Mouse (Mus musculus): ENCODE data around the gene Hoxd10. TPM values are rescaled to one million over a fixed set of nuclear protein-coding genes. Genes with fewer than 3 reads are reported as not detected.

The Hoxd10 gene
- polyA plus RNA-seq, 1 experiment from 2014 or later: not detected

DNA sequence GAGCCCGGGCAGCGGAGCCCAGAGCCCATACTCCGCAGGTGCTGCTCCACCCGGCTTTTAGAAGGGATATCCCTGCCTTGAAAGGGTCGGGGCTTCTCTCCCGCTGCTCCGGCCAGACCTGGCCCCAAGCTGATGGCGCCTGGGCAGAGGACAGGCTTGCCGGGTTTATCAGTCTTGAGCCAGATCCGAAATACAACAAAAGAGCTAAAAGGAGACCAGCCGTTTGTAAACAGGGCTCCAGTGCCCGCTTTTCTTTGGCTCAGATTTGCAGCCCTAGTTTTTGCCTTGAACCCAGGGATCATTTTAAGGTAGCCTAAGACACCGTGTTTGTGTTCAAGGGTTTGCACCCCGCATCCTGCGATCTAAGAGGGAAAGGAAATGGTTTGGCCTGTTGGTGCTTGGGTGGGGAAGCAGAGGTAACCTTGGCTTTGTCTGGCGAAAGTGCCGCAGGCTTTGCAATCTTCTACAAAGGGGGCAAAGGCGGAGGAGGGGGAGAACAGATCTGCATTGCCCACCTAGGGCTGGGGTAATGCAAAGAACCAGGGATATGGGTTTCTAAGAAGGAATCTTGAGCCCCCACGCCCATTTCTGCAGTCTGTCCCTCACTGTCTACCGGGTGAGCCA, 1.2 kb downstream of the Hoxd10 start:
- Histone ChIP-seq H3K4me3 (replicated peaks; ENCODE audit: low read length) (no peak overlapping the region), H3K27me3 (replicated peaks; ENCODE audit: control insufficient read depth, insufficient read depth, low read length) (peaks cover 85% of the 10 kb centered on the region), H3K9ac (replicated peaks; ENCODE audit: low read depth, low read length) (no peak overlapping the region), H3K36me3 (ENCODE audit: control insufficient read depth, insufficient read depth) (no peaks in the 10 kb centered on the region), H3K4me2 (ENCODE audit: low read length) (no peak overlapping the region), H3K4me1 (replicated peaks; ENCODE audit: control insufficient read depth, insufficient read depth, low read length) (peaks cover 7% of the 10 kb centered on the region), H3K9me3 (ENCODE audit: control insufficient read depth, low read length) (no peaks in the 10 kb centered on the region), H3K27ac (ENCODE audit: low read length) (no peak overlapping the region)
- WGBS: 1% methylated on average over 20 of the region's 20 CpGs
- no peak for ATAC-seq

DNA sequence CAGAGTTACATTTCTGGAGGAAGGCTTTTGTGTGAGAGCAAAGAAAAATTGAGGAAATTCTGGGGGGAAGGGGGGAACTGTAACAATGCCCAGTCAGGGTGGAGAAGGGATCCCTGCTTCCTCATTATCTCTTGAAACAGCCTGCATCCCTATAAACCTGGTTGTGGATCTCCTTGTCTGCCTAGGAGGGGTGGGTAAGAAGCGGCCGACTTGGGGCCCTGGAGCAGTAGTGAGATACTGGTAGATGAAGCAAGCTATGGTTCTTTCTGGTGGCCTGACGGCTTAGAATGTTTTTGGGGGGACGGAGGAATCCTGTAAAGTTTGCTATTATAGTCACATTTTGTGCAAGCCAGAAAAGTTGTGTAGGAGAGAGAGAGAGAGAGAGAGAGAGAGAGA, 1.7 kb downstream of the Hoxd10 start:
- no peak for ATAC-seq
- 3% methylated on average over 4 of the region's 4 CpGs for WGBS
- Histone ChIP-seq H3K27me3 (replicated peaks; ENCODE audit: control insufficient read depth, insufficient read depth, low read length) (peaks cover 83% of the 10 kb centered on the region), H3K9me3 (ENCODE audit: control insufficient read depth, low read length) (no peaks in the 10 kb centered on the region), H3K9ac (replicated peaks; ENCODE audit: low read depth, low read length) (no peak overlapping the region), H3K4me2 (ENCODE audit: low read length) (no peak overlapping the region), H3K4me1 (replicated peaks; ENCODE audit: control insufficient read depth, insufficient read depth, low read length) (peaks cover 12% of the 10 kb centered on the region), H3K4me3 (replicated peaks; ENCODE audit: low read length) (no peak overlapping the region), H3K27ac (ENCODE audit: low read length) (no peak overlapping the region), H3K36me3 (ENCODE audit: control insufficient read depth, insufficient read depth) (no peaks in the 10 kb centered on the region)

DNA sequence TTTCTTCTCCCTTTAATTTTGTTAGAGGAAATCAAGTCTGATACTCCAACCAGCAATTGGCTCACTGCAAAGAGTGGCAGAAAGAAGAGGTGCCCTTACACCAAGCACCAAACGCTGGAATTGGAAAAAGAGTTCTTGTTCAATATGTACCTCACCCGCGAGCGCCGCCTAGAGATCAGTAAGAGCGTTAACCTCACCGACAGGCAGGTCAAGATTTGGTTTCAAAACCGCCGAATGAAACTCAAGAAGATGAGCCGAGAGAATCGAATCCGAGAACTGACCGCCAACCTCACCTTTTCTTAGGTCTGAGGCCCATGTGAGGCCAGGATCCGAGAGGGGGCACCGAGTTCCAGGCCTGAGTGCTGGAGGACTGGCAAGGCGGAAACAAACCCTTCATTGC, 2.3 kb downstream of the Hoxd10 start:
- Histone ChIP-seq H3K36me3 (ENCODE audit: control insufficient read depth, insufficient read depth) (no peaks in the 10 kb centered on the region), H3K4me1 (replicated peaks; ENCODE audit: control insufficient read depth, insufficient read depth, low read length) (peaks cover 13% of the 10 kb centered on the region), H3K4me2 (ENCODE audit: low read length) (no peak overlapping the region), H3K27me3 (replicated peaks; ENCODE audit: control insufficient read depth, insufficient read depth, low read length) (peaks cover 86% of the 10 kb centered on the region), H3K9ac (replicated peaks; ENCODE audit: low read depth, low read length) (no peak overlapping the region), H3K27ac (ENCODE audit: low read length) (no peak overlapping the region), H3K4me3 (replicated peaks; ENCODE audit: low read length) (no peak overlapping the region), H3K9me3 (ENCODE audit: control insufficient read depth, low read length) (no peaks in the 10 kb centered on the region)
- under 1% methylated on average over 16 of the region's 16 CpGs for WGBS
- ATAC-seq: no peak

DNA sequence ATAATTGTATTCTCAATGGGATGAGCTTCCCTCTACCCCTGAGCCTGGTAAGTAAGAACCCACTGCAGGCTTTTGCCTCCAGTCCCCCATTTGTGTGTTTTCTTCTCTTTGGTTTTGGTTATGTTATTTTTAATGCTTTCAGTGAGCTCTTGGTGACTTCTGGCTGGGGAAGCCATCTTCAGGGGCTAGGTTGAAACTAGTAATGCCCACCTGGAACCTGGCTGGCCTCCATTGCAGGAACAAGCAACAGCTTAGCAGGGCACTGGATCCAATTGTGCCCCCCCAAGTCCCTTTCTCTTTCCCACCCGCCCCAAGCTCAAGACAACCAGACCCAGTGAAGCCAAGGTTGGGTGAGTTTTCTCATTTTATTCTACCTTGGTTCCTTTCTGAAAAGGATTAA, 3.7 kb downstream of the Hoxd10 start:
- no peak overlapping the region for H3K27ac ChIP-seq (ENCODE audit: low read length)
- H3K9me3 ChIP-seq (ENCODE audit: control insufficient read depth, low read length): no peaks in the 10 kb centered on the region
- no peak overlapping the region for H3K4me2 ChIP-seq (ENCODE audit: low read length)
- ATAC-seq: no peak
- peaks cover 90% of the 10 kb centered on the region for H3K27me3 ChIP-seq (replicated peaks; ENCODE audit: control insufficient read depth, insufficient read depth, low read length)
- H3K9ac ChIP-seq (replicated peaks; ENCODE audit: low read depth, low read length): no peak overlapping the region
- no peaks in the 10 kb centered on the region for H3K36me3 ChIP-seq (ENCODE audit: control insufficient read depth, insufficient read depth)
- H3K4me3 ChIP-seq (replicated peaks; ENCODE audit: low read length): no peak overlapping the region
- peaks cover 13% of the 10 kb centered on the region for H3K4me1 ChIP-seq (replicated peaks; ENCODE audit: control insufficient read depth, insufficient read depth, low read length)
- WGBS: 6% methylated on average over 1 of the region's 1 CpGs

DNA sequence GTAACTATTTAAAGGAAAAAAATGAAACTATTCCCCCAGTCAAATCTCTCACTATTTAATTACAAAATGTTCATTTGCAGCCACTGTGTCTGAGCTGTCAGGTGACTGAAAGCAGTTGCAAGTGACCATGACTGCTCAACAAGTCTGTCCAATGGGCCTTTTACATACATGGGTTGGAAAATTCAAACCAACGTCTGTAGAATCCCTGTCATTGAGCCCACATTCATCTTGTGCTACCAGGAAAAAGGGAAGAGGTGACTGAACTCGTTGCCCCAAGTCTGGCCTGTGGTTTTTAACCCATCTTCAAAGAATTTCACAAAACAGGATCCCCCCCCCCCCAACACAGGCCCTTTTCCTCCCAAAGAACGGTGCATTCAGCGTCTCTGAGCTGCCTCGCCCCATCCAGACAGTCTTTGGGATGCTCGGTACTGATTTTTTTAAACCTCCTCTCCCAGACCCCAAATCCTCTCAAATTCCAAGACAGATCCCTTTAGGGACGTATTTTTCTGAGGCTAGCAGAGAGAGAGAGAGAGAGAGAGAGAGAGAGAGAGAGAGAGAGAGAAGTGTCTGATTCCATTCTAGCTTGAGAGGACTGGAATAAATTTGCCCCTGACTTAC, 4.2 kb downstream of the Hoxd10 start:
- no peak overlapping the region for H3K4me3 ChIP-seq (replicated peaks; ENCODE audit: low read length)
- peaks cover 94% of the 10 kb centered on the region for H3K27me3 ChIP-seq (replicated peaks; ENCODE audit: control insufficient read depth, insufficient read depth, low read length)
- H3K4me2 ChIP-seq (ENCODE audit: low read length): no peak overlapping the region
- H3K9ac ChIP-seq (replicated peaks; ENCODE audit: low read depth, low read length): no peak overlapping the region
- H3K36me3 ChIP-seq (ENCODE audit: control insufficient read depth, insufficient read depth): no peaks in the 10 kb centered on the region
- no peak for ATAC-seq
- peaks cover 13% of the 10 kb centered on the region for H3K4me1 ChIP-seq (replicated peaks; ENCODE audit: control insufficient read depth, insufficient read depth, low read length)
- no peak overlapping the region for H3K27ac ChIP-seq (ENCODE audit: low read length)
- WGBS: 0% methylated on average over 7 of the region's 7 CpGs
- no peaks in the 10 kb centered on the region for H3K9me3 ChIP-seq (ENCODE audit: control insufficient read depth, low read length)

GRCm38 (mm10) chr2:74696442-74697335, 5.0 kb downstream of the Hoxd10 start:
- ATAC-seq: no peak

DNA sequence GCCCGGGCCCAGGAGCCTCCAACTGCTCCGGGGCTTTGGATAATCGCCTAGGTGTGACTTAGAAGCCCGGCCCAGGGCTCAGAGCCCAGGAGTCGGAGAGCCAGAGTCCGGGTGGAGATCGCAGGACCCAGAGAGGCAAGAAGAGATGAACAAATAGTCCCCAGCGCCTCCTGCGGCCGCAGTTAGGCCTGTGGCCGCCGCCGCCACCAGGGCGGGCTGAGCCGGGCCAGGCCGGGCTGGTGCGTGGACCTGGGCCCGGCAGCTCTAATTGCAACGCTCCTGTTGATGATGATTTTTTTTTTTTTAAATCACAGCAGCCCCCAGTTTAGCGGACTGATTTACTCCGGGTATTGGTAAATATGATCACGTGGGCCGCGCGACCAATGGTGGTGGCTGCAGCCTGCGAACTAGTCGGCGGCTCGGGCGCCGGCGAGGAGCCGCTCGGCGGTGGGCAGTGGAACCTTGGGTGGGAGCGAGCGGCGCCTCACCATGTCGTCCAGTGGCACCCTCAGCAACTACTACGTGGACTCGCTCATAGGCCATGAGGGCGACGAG, 5.9 kb downstream of the Hoxd10 start, which contains the start of gene Hoxd9:
TSS of gene Hoxd9 (plus strand) at position 161 of the 555 bp plus-strand sequence.
- Histone ChIP-seq H3K36me3 (ENCODE audit: control insufficient read depth, insufficient read depth) (no peaks in the 10 kb centered on the region), H3K4me3 (replicated peaks; ENCODE audit: low read length) (peak within 1 kb of the TSS; percentile 28), H3K4me2 (ENCODE audit: low read length) (peak within 1 kb of the TSS; percentile 50), H3K4me1 (replicated peaks; ENCODE audit: control insufficient read depth, insufficient read depth, low read length) (peaks cover 11% of the 10 kb centered on the region), H3K9ac (replicated peaks; ENCODE audit: low read depth, low read length) (no peak within 1 kb of the TSS), H3K27me3 (replicated peaks; ENCODE audit: control insufficient read depth, insufficient read depth, low read length) (peaks cover 91% of the 10 kb centered on the region), H3K27ac (ENCODE audit: low read length) (no peak within 1 kb of the TSS), H3K9me3 (ENCODE audit: control insufficient read depth, low read length) (no peaks in the 10 kb centered on the region)
- peak; percentile 66; the same call in 1 of the 2 replicates for ATAC-seq
- under 1% methylated on average over 43 of the region's 43 CpGs for WGBS

More at GRCm38 (mm10) chr2:74696442-74697335, 5.0 kb downstream of the Hoxd10 start:
- Histone ChIP-seq H3K27me3 (replicated peaks; ENCODE audit: control insufficient read depth, insufficient read depth, low read length) (peaks cover 95% of the 10 kb centered on the region), H3K27ac (ENCODE audit: low read length) (no peak overlapping the region), H3K4me1 (replicated peaks; ENCODE audit: control insufficient read depth, insufficient read depth, low read length) (peaks cover 11% of the 10 kb centered on the region), H3K9me3 (ENCODE audit: control insufficient read depth, low read length) (no peaks in the 10 kb centered on the region), H3K36me3 (ENCODE audit: control insufficient read depth, insufficient read depth) (no peaks in the 10 kb centered on the region), H3K9ac (replicated peaks; ENCODE audit: low read depth, low read length) (no peak overlapping the region), H3K4me2 (ENCODE audit: low read length) (no peak overlapping the region), H3K4me3 (replicated peaks; ENCODE audit: low read length) (no peak overlapping the region)
- WGBS: under 1% methylated on average over 34 of the region's 34 CpGs

- H3K9me3 ChIP-seq (ENCODE audit: control insufficient read depth, low read length): no peaks in the 10 kb centered on the region
- peak overlapping the region; percentile 50 for H3K4me2 ChIP-seq (ENCODE audit: low read length)
- no peak overlapping the region for H3K9ac ChIP-seq (replicated peaks; ENCODE audit: low read depth, low read length)
- H3K36me3 ChIP-seq (ENCODE audit: control insufficient read depth, insufficient read depth): no peaks in the 10 kb centered on the region
- no peak overlapping the region for H3K27ac ChIP-seq (ENCODE audit: low read length)
- H3K4me3 ChIP-seq (replicated peaks; ENCODE audit: low read length): peak overlapping the region; percentile 28
- peaks cover 90% of the 10 kb centered on the region for H3K27me3 ChIP-seq (replicated peaks; ENCODE audit: control insufficient read depth, insufficient read depth, low read length)
- under 1% methylated on average over 78 of the region's 86 CpGs for WGBS
- peaks cover 11% of the 10 kb centered on the region for H3K4me1 ChIP-seq (replicated peaks; ENCODE audit: control insufficient read depth, insufficient read depth, low read length)
- peak; percentile 49; the same call in 1 of the 2 replicates for ATAC-seq
These were observed 6.7 kb downstream of the Hoxd10 start for GRCm38 (mm10) chr2:74698201-74699052.
